ENCODE assay signal across 19 mouse cellular contexts in genomic region chr11:115918637-115919036, GRCm38 (mm10). TPM values are rescaled to one million over a fixed set of nuclear protein-coding genes. Genes with fewer than 3 reads are reported as not detected.
"Had no signal": no experiment of that assay in that cellular context is flagged by ENCODE, and none has a peak within 500 bp of the region (broad histone marks: within the 10 kb centered on the region; RNA-seq: fewer than 3 reads in every experiment).

No protein-coding gene starts in this region.

- H3K9me3 ChIP-seq: limb, embryonic 10.5 days; limb, embryonic 13.5 days; midbrain, embryonic 12.5 days; stomach, embryonic 15.5 days had no signal

- H3K4me1 ChIP-seq: limb, embryonic 10.5 days; limb, embryonic 13.5 days; midbrain, embryonic 12.5 days; stomach, embryonic 15.5 days had no signal

- H3K9ac ChIP-seq: limb, embryonic 13.5 days; liver, embryonic 14.5 days; midbrain, embryonic 12.5 days; stomach, embryonic 15.5 days had no signal

- H3K27ac ChIP-seq: kidney, postnatal 0 days; layer of hippocampus, adult 2 months; limb, embryonic 10.5 days; limb, embryonic 13.5 days; liver, embryonic 14.5 days; midbrain, embryonic 12.5 days; stomach, embryonic 15.5 days had no signal

- H3K4me2 ChIP-seq: limb, embryonic 13.5 days; midbrain, embryonic 12.5 days; stomach, embryonic 15.5 days had no signal

- DNase-seq: kidney, adult 2 months; layer of hippocampus, adult 9-11 months; lung, adult 2 months; lung, postnatal 14 days; lung, postnatal 4 days; right cerebral cortex, adult 18-20 months; right cerebral cortex, postnatal 25 days; spleen, adult 18-20 months; thymus, postnatal 36 days had no signal

- H3K4me3 ChIP-seq: layer of hippocampus, adult 2 months; limb, embryonic 10.5 days; limb, embryonic 13.5 days; midbrain, embryonic 12.5 days; stomach, embryonic 15.5 days had no signal

- H3K27me3 ChIP-seq: limb, embryonic 13.5 days; midbrain, embryonic 12.5 days; stomach, embryonic 15.5 days had no signal

- ATAC-seq: intestine, postnatal 0 days; midbrain, embryonic 16.5 days had no signal

RNA-seq across cellular contexts. Expression of gene Smim6, which starts 6.8 kb away (rescaled TPM):
- polyA plus RNA-seq: neural tube, embryonic 11.5 days had no signal
